Mouse (Mus musculus): Measurements from ENCODE around the gene Gatad2a.
"Not testable (repeated sequence)": the region's sequence is repeated elsewhere in the genome, so short reads cannot be mapped to it uniquely, and the experiment has no call there.

Gatad2a gene

DNA sequence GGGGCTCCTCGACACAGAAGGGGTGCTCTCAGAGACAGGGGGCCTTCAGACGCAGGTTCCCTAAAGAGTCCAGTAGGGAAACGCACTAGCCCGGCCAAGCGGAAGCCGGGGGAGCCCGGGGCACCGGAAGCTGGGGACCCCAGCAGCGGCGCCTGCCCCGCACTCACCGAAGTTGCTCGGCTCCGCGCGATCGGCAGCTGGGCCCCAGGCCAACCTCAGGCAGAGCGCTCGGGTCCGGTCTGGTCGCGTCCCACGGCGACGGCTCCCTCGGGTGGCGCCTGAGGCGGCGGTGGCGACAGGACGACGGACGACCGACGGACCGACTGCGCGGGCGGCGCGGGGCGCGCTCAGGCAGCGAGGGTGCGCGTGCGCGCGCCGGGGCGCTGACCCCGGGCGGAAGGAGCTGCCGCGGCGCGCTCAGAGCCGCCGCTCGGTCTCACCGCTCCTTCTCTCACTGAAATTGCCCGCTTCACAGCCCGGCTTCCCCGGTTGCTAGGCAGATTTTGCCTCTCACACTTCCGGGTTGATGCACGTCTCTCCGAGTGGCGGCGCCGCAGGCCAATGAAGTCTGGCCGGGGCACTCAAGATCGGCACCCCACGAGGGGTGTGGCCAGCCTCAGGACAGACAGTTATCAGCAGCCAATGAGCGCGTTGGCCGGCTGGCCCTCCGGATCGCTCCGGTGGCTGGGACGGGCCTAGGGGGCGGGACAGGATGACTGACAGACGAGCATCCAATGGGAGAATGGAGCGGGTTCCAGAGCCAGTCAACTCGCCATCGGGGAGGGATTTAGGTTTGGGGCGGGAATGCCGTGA lies at the start of gene Gatad2a:
TSS of gene Gatad2a (minus strand) at position 609 of the 813 bp plus-strand sequence.
- peak; percentile 100 for DNase-seq

DNA sequence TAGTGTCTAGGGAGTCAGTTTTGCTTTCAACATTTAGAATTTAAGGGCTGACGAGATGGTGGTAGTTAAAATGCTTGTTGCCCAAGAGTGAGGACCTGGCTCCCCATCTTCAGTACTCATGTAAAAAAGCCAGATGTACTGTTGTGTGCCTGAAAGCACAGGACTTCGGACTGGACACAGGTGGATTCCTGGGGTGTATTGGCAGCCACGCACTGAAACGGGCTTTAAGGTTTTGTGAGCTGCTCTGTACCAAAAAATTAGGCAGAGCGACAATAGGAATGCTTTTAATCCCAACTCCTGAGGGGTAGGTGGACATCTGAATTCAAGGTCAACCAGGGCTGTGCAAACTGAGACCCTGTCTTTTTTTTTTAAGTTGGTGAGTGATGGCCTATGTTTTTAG lies 47.8 kb upstream of the Gatad2a start:
- peak in 1 of 2 experiments; percentile 39 for DNase-seq

DNA sequence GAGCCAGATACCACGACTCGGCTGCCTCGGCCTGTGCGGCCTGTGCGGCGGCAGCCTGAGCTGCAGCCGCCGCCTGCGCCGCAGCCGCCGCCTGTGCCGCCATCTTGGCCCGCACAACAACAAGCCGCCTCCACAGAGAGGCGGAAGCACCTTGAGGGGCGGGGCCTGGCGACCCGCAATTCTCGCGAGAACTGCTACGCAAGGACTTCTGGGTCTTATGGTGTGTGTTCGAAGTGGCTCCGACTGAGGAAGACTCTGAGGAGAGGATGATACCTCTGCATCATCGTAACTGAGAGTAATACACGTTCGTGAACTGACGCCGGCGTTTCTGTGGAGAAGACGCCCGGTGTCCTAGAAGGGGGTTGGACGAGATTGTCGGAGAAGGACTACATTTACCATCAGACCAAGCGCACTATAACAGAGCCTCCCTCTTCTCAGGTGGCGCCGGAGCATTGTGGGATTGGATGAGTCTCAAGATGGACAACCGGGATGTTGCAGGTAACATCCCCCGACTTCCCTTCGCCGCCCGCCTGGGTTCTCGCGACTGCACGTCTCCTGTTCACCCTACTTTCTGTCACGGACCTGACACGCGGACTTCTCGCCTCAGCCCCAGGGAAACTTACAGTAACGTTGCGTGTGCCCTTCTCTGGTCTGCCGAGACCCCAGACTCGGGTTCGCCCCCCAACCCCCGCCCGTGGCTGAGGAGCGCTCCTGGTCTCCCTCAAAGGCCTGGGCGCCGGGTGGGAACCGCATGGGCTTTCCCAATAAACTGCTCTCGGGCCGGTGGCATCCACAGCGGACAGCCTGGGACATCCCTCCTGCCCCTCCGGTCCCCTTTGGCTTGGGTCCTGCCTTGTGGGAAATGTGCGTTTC lies 46.6 kb upstream of the Gatad2a start, which contains the start of the genes Mau2 and Sugp1:
TSS of gene Mau2 (minus strand) at position 152 of the 873 bp plus-strand sequence.
TSS of gene Sugp1 (plus strand) at position 231 of the 873 bp plus-strand sequence.
- peak; percentile 94 to 97 for DNase-seq

DNA sequence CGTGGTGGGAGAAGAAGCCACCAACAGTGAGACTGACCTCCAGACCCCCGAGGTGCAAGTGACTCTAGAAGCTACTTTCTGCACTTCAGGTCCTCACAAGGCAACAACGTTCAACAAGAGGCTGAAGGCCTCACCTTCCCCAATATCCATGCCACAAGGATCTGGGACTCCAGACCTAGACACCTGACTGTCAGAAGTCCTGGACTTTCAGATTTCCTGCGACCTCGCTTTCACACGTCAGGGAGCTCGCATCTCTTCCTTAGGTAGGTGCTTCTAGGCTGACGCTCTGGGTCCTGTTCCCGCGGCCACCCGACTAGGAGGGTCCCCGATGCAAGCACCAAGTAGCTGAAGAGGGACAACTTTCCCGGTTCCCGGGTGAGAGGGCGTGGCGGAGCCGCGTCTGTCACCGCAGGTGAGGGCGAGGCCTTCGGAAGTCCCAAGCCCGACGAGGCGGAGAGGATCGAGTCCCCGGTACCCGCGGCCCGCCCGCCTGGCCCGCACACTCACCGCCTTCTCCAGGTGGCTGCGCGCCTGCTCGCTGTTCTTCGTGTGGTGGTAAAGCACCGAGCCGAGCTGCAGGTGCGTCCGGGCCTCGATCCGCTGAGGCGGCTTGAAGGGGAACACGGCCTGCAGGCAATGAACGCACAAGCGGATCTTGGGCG lies 45.8 kb upstream of the Gatad2a start:
- peak; percentile 34 to 41 for DNase-seq

DNA sequence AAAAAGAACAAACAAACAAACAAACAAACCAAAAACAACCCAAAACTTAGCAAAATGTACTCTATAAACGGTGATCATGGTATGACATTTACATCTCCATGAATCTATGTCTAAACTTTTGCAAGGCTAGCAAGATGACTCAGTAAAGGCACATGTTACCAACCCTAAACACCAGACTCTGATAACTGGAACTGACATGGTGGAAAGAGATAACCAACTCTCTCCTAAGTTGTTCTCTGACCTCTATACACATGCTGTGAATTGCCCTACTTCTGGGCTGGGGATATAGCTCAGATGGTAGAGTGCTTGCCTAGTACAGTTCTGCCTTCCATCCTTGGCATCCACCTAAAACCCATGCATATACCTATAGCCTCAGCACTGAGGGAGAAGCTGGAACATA lies 41.8 kb upstream of the Gatad2a start:
- no peak for DNase-seq

DNA sequence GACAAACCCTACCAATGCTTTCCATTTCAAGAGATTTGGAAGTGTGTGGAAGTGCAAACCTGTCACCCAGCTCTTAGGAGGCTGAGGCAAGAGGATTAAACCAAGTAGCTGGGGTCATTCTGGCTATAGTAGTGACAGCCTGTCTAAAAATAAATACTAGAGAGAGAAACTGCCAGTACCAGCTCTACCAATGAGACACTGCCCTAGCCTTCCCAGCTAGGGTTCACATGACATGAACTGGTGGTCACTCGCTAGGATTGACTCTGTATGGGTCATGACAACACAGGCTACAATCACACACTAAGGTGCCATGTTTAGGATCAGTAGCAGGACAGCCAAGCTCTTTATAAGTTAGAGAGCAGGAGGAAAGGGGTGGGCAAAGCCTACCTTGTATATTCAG lies 34.1 kb upstream of the Gatad2a start:
- DNase-seq = no peak

DNA sequence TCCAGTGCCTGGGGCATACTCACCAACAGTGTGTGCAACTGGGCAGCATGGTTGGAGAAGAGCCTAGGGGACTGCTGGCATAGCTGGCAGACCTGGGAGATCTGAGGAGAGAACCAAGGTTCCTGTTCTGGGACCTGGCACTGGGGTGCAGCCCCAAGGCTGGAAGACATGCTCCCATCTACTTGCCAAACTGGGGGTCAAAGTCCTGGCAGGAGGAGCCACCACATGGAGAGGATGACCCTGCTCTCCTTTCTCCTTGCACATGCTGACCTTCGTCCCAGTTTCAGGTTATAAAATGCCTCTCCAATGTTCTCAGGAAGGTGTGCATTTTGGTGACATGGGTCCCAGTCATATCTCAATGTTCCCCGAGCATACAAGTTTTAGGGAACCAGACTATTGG lies 30.0 kb upstream of the Gatad2a start:
- DNase-seq = peak; percentile 82 to 83

DNA sequence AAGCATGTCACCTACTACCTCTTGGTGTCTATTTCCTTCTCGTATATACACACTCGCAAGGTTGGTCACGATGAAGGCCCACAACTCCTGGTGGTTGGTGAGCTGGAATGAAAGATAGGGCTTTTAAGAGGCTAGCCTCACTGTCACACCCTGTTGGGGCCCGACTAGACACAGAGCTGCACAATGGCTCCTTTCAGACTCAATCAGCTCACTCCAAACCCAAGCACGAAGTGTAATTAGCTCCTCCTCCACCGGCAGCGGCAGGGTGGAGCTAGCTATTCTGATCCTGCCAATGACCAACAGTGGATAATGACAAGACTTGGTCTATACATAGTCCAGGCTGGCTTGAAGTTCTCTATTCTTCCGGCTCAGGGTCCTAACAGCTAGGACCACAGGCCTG lies 27.4 kb upstream of the Gatad2a start:
- DNase-seq = no peak

DNA sequence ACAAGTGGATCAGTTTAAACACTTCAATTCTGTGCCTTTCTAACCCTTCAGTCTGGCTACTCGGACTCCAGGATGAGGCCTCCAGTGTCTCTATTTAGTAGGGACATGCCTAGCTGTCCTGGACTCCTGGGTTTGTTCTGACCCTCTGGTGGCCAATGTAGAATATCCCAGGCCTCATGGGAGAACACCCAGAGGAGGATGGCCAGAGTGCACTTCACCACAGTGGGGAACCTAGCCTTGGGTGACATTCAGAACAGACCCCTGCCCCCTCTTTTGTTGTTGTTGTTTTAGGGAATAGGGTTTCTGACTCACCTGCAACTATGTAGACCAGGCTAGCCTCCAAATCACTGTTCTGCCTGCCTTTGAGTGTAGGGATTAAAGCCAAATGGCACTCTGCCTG lies 18.8 kb upstream of the Gatad2a start:
- no peak for DNase-seq

DNA sequence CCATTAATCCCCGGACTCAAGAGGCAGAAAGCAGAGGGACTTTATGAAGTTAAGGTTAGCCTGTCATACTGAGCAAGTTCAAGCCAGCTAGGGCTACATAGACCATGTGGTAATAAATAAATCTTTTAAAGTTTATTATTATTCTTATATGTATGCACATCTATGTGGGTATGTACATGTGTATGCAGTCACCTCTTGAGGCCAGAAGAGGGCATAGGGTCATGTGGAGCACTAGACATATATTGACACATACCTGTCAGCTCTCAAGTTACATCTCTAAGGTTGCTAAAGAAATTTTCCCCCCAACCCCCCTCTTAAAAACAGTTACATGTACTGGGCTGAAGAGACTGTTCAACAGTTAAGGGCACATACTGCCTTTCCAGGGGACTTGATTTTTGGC lies 16.6 kb upstream of the Gatad2a start:
- DNase-seq = no peak

DNA sequence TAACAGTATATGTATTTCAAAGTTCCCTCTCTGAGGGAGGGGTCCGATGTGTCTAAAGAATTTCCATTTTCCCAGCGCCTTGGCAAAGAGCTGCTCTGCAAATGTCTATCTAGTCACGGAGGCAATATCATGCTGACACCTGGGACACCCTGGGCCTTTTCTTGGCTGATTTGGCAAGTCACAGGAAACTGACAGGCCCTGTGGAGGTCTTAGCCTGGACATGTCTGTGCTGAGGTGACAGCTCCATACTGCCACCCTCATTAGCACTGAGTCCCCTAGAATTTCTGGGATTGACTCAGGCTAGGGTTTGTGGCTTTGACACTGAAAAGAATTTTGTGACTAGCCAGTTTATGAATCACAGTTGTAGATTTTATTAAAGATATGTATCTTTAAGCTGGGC lies 16.2 kb upstream of the Gatad2a start:
- no peak for DNase-seq

DNA sequence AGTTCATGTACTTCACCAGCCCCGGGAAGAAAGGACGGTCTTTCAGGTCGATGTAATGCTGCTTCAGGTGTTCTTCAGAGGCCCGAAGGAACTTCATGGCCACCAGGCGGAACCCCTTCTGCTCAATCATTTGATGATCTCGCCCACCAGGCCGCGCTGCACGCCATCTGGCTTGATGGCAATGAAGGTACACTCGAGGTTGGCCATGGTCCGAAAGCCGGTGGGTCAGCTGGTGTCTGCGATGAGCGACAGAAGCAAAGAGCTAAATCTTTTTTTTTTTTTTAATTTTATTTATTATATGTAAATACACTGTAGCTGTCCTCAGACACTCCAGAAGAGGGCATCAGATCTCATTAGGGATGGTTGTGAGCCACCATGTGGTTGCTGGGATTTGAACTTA lies 14.6 kb upstream of the Gatad2a start:
- not testable (repeated sequence) for DNase-seq

DNA sequence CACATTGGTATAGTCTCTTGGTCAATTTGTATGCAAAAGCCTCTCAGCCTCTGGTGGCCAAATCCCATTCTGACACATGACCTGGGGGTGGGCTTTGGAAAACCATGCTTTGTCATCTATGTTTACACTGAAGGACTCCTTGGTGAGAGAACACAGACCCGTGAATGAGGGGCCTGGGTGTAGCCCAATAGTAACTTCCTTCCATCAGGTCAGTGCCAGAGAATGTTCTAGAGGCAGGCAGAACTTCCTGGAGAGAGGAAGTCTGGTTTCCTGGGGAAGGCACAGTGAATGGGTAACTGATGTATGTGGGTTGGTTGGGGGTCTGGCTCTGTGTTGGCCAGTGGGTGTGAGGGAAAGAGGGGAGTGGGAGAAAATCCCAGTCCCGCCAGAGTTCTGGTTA lies 9.0 kb upstream of the Gatad2a start:
- DNase-seq = peak in 1 of 2 experiments; percentile 20

DNA sequence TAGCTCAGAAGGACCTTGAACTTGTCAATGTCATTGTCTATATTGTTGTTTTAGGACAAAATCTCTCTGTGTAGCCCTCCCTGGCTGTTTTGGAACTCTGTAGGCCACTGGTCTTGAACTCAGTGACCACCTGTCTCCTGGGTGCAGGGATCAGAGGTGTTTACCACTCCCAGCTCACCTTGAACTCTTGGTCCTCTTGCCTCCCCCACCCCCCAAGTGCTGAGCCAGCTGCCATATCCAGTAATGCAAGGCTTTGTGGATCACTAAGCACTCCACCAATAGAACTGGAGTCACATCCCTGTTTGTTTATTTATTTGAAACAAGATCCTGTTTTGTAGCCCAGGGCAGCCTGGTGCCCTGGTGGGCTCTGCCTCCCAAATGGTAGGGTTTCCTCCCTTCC lies 8.2 kb upstream of the Gatad2a start:
- DNase-seq = no peak

DNA sequence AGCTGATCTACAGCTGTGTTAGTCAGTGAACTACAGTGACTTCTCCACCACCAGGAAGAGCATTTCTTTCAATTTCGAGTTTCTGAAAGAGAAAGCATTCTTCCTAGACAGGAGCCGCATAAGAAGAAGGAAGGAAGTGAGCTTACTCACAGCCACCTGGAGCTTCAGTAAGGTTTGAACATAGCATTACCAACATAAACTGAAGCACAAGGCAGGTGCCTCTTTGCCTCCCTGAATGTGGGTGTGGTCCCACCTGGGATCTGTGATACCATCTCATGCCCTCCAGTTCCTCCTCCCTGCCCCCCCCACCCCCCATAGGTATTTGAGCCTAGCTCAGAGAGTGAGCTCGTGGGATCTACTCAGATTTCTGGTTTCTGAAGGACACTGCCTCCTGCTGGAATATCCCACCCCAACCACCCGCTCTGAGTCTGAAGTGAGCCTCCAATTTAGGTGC lies 7.0 kb upstream of the Gatad2a start:
- no peak for DNase-seq

DNA sequence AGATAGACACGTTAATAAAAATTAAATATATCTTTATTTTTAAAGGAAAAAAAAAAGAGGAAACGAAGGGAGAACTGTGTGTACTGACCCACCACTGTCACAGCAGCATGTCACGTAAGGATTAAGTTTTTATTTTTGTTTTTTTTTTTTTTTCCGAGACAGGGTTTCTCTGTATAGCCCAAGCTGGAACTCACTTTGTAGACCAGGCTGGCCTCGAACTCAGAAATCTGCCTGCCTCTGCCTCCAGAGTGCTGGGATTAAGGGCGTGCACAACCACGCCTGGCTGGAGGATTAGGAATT lies 5.7 kb upstream of the Gatad2a start:
- not testable (repeated sequence) for DNase-seq

DNA sequence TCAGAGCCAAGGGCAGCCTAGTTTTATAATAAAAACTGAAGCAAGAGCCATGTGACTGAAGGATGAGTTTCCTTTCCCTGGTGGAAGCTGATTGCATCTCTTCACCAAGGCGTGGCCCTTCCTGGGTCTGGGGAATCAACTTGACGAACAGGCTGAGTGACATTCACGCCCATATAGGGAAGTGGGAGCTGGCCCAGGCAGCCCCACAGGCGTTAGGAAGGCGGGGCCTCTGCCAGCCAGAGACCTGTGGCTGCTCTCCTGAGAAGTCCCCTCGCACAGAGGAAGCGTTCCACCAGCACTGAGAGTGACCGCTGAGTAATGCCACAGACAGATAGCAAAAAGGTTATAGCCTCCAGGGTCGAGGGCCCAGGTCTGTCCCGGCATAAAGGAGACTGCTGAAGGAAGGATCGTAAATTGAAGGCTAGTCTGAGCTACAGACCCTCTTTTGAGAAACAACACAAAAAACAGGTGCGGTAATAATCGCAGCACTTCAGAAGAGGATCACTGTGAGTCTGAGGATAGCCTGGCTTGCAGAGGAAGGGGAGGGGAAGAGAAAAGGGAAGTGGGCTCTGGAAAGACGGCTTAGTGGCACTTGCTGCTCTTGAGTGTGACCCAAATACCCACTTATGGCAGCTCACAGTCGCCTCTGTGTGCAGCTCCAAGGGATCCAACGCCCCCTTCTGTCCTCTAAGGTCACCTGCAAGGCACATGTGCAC lies 5.2 kb upstream of the Gatad2a start:
- peak; percentile 58 to 61 for DNase-seq

DNA sequence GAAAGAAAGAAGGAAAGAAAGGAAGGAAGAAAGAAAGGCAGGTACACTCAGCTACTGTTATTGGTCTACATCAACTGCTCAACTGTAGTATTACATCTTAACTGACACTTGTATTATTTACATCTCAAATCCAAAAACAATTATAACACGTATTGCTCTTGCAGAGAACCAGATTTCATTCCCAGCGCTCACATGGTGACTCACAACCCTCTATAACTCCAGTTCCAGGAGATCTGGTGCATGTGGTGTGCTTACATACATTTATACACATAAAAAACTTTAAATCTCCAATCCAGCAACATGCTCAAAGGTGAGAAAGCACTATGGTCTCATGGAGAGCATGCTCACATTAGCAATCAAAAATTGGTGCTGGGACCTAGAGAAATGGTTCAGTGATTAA lies 4.0 kb upstream of the Gatad2a start:
- no peak for DNase-seq

DNA sequence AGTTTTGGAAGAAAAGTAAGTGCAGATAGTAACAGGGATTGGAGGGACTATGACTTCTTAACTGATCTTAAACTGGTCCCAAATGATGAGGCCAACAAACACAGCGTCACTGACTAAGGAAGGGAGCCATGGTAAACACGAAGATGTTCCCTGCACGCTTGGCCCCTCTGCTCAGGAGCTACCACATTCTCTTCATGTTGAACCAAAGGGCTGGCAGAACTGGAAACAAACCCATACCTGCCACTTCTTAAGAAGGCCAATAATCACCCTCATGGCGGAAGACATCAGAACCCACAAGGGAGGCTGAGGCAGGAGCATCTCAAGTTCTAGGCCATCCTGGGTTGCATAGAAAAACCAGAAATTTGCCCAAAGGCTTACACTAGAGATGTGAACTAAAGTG lies 3.1 kb upstream of the Gatad2a start:
- DNase-seq = no peak

DNA sequence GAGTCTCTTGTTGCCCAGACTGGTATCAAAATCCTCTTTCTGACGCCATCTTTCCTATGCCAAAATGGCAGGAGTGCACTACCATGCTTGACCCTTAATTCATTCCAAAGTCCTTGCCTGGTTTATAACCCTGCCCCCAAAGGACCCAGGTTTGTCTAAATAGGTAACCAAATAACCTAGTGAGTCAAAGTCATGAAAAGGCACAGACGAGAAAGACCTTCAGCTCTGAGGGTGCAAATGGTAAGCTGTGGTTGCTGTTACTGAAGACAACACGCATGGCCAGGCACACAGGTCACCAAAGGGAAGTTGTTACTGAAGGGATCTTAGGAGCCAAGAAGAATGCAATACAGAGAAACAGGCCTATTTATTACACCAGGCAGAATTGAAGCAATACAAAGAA lies 2.5 kb upstream of the Gatad2a start:
- peak; percentile 66 to 80 for DNase-seq

DNA sequence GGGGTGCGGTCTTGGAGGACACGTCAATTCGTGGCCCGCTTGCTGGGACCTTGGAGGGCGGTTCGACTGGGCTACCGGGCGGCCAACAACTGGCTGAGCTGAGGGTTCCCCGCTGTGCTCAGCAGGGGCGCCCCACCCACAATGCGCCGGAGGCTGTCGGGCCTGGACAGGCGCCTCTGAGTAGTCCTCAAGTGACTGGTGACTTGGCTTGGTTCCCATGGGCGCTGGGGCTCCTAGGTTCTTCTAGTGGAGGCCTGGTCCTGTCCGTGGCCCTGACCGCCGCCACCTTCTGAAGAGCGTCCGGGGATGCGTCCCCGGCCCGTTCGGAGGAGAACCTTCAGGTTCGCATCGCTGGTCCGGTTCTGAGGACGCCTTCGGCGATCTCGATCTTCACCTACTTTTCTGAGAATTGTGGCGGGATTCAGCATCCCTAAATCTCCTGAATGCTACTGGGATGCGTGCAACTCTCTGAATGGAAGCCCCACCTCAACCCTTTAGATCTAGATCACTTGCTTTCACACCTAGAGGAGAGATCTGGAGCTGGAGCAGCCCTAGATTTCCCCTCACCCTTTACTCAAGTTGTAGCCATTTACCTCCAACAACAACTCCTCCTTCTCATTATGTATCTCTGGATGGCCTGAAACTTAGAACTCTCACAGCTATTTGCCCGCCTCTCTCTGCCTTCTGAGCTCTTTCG lies 553 bp upstream of the Gatad2a start:
- DNase-seq = no peak

DNA sequence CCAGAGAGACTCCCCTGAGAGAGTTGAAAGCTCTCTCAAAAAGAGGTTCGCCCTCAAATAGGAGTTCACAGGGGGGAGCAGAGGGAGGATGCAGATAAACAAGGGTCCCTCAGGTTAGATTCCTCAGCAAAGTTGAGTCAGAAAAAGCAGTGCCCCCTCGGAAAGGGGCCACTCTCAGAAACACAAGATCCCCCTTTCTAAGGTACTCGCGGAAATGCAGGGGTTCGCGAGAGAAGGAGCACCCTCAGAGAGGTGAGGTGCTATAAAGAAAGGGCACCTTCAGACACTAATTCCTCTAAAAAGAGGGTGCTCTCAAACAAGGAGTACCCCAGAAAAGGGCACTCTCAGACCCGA lies 785 bp downstream of the Gatad2a start:
- DNase-seq = no peak

Data from kidney, adult 8-10 months (tissue).